Mouse (Mus musculus) olfactory bulb, adult 2 months (tissue): ENCODE results near the gene Mrpl17.

Experiments
- CTCF ChIP-seq: fragments of 200-500 bp; IDR thresholded peaks from 2 replicates; pipeline ENCODE4 v1.5.1; 2012; ENCODE audit warnings: low read depth, mild to moderate bottlenecking, low read length, moderate library complexity; ENCODE audit not compliant: insufficient read depth
- POLR2A ChIP-seq: fragments of 200-500 bp; IDR thresholded peaks from 2 replicates; pipeline ENCODE4 v1.6.1; 2012; ENCODE audit warnings: mild to moderate bottlenecking, low read depth, low read length, moderate library complexity; ENCODE audit not compliant: insufficient read depth

- no peak for TF ChIP-seq CTCF
- no peak for TF ChIP-seq POLR2A
These were observed 13.9 kb downstream of the Mrpl17 start for GRCm38 (mm10) chr7:105796972-105797371.
